Mouse (Mus musculus) left cerebral cortex, postnatal 4 days (tissue): ENCODE data around the gene Duox1. TPM values are rescaled to one million over a fixed set of nuclear protein-coding genes. Genes with fewer than 3 reads are reported as not detected.

Experiments used
- total RNA-seq, 2 experiments: library from RNA; stranded (reverse); gene quantifications; 2 replicates each; pipeline ENCODE4 v1.2.3; 2021

Gene Duox1
- total RNA-seq, 2 experiments from 2014 or later, result 0.12 to 0.36 TPM

Other genes starting within 250 kb of the Duox1 start
- 10 to 100 TPM; 23.3 to 23.7 TPM for gene Spg11, start 197.3 kb upstream of the Duox1 start, total RNA-seq
- 10 to 100 TPM; 38.3 to 42.6 TPM for gene B2m, start 168.0 kb upstream of the Duox1 start, total RNA-seq
- not detected for gene Trim69, start 155.0 kb upstream of the Duox1 start, total RNA-seq
- gene Patl2, start 129.5 kb upstream of the Duox1 start, total RNA-seq, result not detected
- gene Terb2, start 129.4 kb upstream of the Duox1 start, total RNA-seq, result not detected
- 10 to 100 TPM; 14.9 to 16.0 TPM for gene Sord, start 80.9 kb upstream of the Duox1 start, total RNA-seq
- under 1 TPM; 0.22 to 0.58 TPM for gene Duox2, start 17.2 kb upstream of the Duox1 start, total RNA-seq
- under 1 TPM; 0.36 to 0.40 TPM for gene Duoxa2, start 16.8 kb upstream of the Duox1 start, total RNA-seq
- under 1 TPM; 0.40 to 0.66 TPM for gene Duoxa1, start 1.9 kb upstream of the Duox1 start, total RNA-seq
- gene Shf, start 53.5 kb downstream of the Duox1 start, total RNA-seq, result 10 to 100 TPM; 54.9 to 56.9 TPM
- gene Slc28a2, start 110.8 kb downstream of the Duox1 start, total RNA-seq, result under 1 TPM in 1 of 2 experiments, not detected in 1; 0.20 TPM
- under 1 TPM in 1 of 2 experiments, not detected in 1; 0.12 TPM for gene Gm14085, start 169.3 kb downstream of the Duox1 start, total RNA-seq